ENCODE assay signal across 8 mouse cellular contexts in genomic region chr19:24999201-24999886, GRCm38 (mm10). TPM values are rescaled to one million over a fixed set of nuclear protein-coding genes. Genes with fewer than 3 reads are reported as not detected.
DNase-seq lines count a peak whose midpoint lies in the region; ATAC-seq and TF ChIP-seq lines count a peak whose summit lies in the region.

Gene Dock8 (plus strand): TSS chr19:24999534.

- peak; percentile 54 for DNase-seq in layer of hippocampus, adult 11-12 months (ENCODE audit: low spot score)
- no peak for DNase-seq in layer of hippocampus, adult 9-10 months (ENCODE audit: low spot score)
- no peak for DNase-seq in kidney, postnatal 0 days (ENCODE audit: low spot score)
- DNase-seq in liver, embryonic 13.5 days = peak; percentile 57
- DNase-seq in splenic B cell, adult 2 months (ENCODE audit: low read depth, low spot score) = peak; percentile 80

- H3ac ChIP-seq in myocyte (ENCODE audit: control insufficient read depth, insufficient read length) = peak within 1 kb of the TSS; percentile 36

- no peak for TF ChIP-seq POLR2A in myocyte (IDR thresholded peaks at IDR 0.05; ENCODE audit: insufficient read length, low read depth)

- no peaks in the 10 kb centered on the region for H3K79me2 ChIP-seq in myocyte (ENCODE audit: control insufficient read depth, insufficient read depth)

- TF ChIP-seq CTCF in kidney, postnatal 0 days (IDR thresholded peaks at IDR 0.05; ENCODE audit: low read depth) = no peak

- H3K27ac ChIP-seq in heart, embryonic 14.5 days (replicated peaks in 1 of 2; ENCODE audit: control insufficient read depth in 1 of 2, insufficient read depth in 1 of 2, low read depth in 2 of 2, low read length in 2 of 2) = peak within 1 kb of the TSS in 1 of 2 experiments; percentile 20; a peak in 1 of 4 replicates
- peak within 1 kb of the TSS; percentile 32 for H3K27ac ChIP-seq in kidney, postnatal 0 days
- peak within 1 kb of the TSS; percentile 82 for H3K27ac ChIP-seq in liver, embryonic 13.5 days

- peaks cover 22% of the 10 kb centered on the region for H3K27me3 ChIP-seq in heart, embryonic 14.5 days (ENCODE audit: control insufficient read depth, insufficient read depth, low read length)
- H3K27me3 ChIP-seq in kidney, postnatal 0 days (ENCODE audit: insufficient read depth, low read length) = 0 out of 2 replicates have a peak, but pooled peaks cover 4% of the 10 kb centered on the region
- H3K27me3 ChIP-seq in liver, embryonic 13.5 days = no peaks in the 10 kb centered on the region
- no peaks in the 10 kb centered on the region for H3K27me3 ChIP-seq in myocyte (ENCODE audit: control insufficient read depth, insufficient read depth, insufficient read length)
- H3K27me3 ChIP-seq in splenic B cell, adult 2 months (ENCODE audit: control insufficient read depth, insufficient read depth, low read length, poor library complexity, severe bottlenecking) = no peaks in the 10 kb centered on the region

- ATAC-seq in erythroid progenitor cell, adult 5-6 weeks (replicated peaks; ENCODE audit: low FRiP score, poor library complexity, severe bottlenecking) = peak; percentile 82
- ATAC-seq in heart, embryonic 14.5 days (ENCODE audit: insufficient number of reproducible peaks, insufficient read depth, low FRiP score, low read depth) = peak; percentile 70
- peak; percentile 80 for ATAC-seq in kidney, postnatal 0 days (replicated peaks; ENCODE audit: low FRiP score, low read depth)
- ATAC-seq in liver, embryonic 13.5 days (ENCODE audit: low read depth) = peak; percentile 90

- peaks cover 5 to 13% of the 10 kb centered on the region in 2 experiments for H3K4me1 ChIP-seq in heart, embryonic 14.5 days (ENCODE audit: control insufficient read depth in 2 of 2, insufficient read depth in 2 of 2, low read length in 2 of 2)
- 0 out of 2 replicates have a peak, but pooled peaks cover 7% of the 10 kb centered on the region for H3K4me1 ChIP-seq in kidney, postnatal 0 days (replicated peaks; ENCODE audit: insufficient read depth, low read length)
- H3K4me1 ChIP-seq in liver, embryonic 13.5 days (replicated peaks) = peaks cover 65% of the 10 kb centered on the region

- H3K36me3 ChIP-seq in heart, embryonic 14.5 days (ENCODE audit: control insufficient read depth, insufficient read depth, low read length) = no peaks in the 10 kb centered on the region
- no peaks in the 10 kb centered on the region for H3K36me3 ChIP-seq in kidney, postnatal 0 days (ENCODE audit: insufficient read depth, low read length)
- H3K36me3 ChIP-seq in liver, embryonic 13.5 days = no peaks in the 10 kb centered on the region
- H3K36me3 ChIP-seq in myocyte (ENCODE audit: control insufficient read depth, insufficient read depth) = no peaks in the 10 kb centered on the region
- H3K36me3 ChIP-seq in splenic B cell, adult 2 months (ENCODE audit: control insufficient read depth, insufficient read depth, low read length, poor library complexity, severe bottlenecking) = no peaks in the 10 kb centered on the region

- peak within 1 kb of the TSS; percentile 75 for H3K9ac ChIP-seq in heart, embryonic 14.5 days (ENCODE audit: low read length)
- peak within 1 kb of the TSS; percentile 66 for H3K9ac ChIP-seq in kidney, postnatal 0 days (ENCODE audit: low read depth, low read length)
- peak within 1 kb of the TSS; percentile 82 for H3K9ac ChIP-seq in liver, embryonic 13.5 days

- peak within 1 kb of the TSS; percentile 73 to 79 for H3K4me3 ChIP-seq in heart, embryonic 14.5 days (ENCODE audit: control insufficient read depth in 1 of 2, insufficient read depth in 1 of 2, low read depth in 1 of 2, low read length in 2 of 2)
- H3K4me3 ChIP-seq in kidney, postnatal 0 days (replicated peaks; ENCODE audit: low read depth, low read length) = peak within 1 kb of the TSS; percentile 67
- H3K4me3 ChIP-seq in liver, embryonic 13.5 days (replicated peaks) = peak within 1 kb of the TSS; percentile 76
- H3K4me3 ChIP-seq in myocyte = peak within 1 kb of the TSS; percentile 28

- under 1% methylated on average over 86 of the region's 109 CpGs for WGBS in heart, embryonic 14.5 days
- WGBS in kidney, postnatal 0 days = under 1% methylated on average over 84 of the region's 109 CpGs
- WGBS in liver, embryonic 13.5 days (ENCODE audit: insufficient replicate concordance) = under 1% methylated on average over 98 of the region's 109 CpGs

- H3K4me2 ChIP-seq in heart, embryonic 14.5 days (ENCODE audit: low read length) = peak within 1 kb of the TSS; percentile 92
- peak within 1 kb of the TSS; percentile 97 for H3K4me2 ChIP-seq in kidney, postnatal 0 days (ENCODE audit: low read length)
- H3K4me2 ChIP-seq in liver, embryonic 13.5 days = peak within 1 kb of the TSS; percentile 87
- H3K4me2 ChIP-seq in myocyte (ENCODE audit: low read depth) = peak within 1 kb of the TSS; percentile 81

- H3K9me3 ChIP-seq in heart, embryonic 14.5 days (ENCODE audit: control insufficient read depth, low read length) = no peaks in the 10 kb centered on the region
- H3K9me3 ChIP-seq in kidney, postnatal 0 days (replicated peaks; ENCODE audit: low read length) = no peaks in the 10 kb centered on the region
- no peaks in the 10 kb centered on the region for H3K9me3 ChIP-seq in liver, embryonic 13.5 days (replicated peaks)

TF ChIP-seq in myocyte, 11 proteins besides CTCF, POLR2A, EP300 and RAD21:
- TF ChIP-seq MYOD1 (IDR thresholded peaks at IDR 0.05; ENCODE audit: control insufficient read depth in 1 of 3, insufficient read length in 2 of 3, low read depth in 2 of 3) = peak in 1 of 3 experiments; percentile 38
- TF ChIP-seq TCF12 (IDR thresholded peaks at IDR 0.05; ENCODE audit: insufficient read depth, poor library complexity, severe bottlenecking) = no peak
- TF ChIP-seq MYOG (IDR thresholded peaks at IDR 0.05; ENCODE audit: control insufficient read depth in 1 of 3, insufficient read depth in 1 of 3, insufficient read length in 2 of 3, low read depth in 2 of 3) = peak in 1 of 3 experiments; percentile 53
- TF ChIP-seq CEBPB (IDR thresholded peaks at IDR 0.05; ENCODE audit: insufficient read depth, poor library complexity, severe bottlenecking) = no peak

RNA-seq across cellular contexts. Expression of gene Dock8, which starts in this region (rescaled TPM):
- total RNA-seq in erythroid progenitor cell, adult 5-6 weeks (2015; ENCODE audit: low replicate concordance) = 28.1 and 33.5 TPM in 2 replicates
- total RNA-seq in erythroid progenitor cell, adult 5-6 weeks (2017; ENCODE audit: low replicate concordance) = 14.5 and 68.5 TPM in 2 replicates
- 2.9 and 4.6 TPM in 2 replicates for polyA plus RNA-seq in heart, embryonic 14.5 days (2014; fragmentation: Nextera tagmentation; extraction: Ambion mirVana)
- polyA plus RNA-seq in kidney, postnatal 0 days (2015; fragmentation: Nextera tagmentation; extraction: Ambion mirVana) = 8.0 and 9.0 TPM in 2 replicates
- 6.7 and 7.9 TPM in 2 replicates for polyA plus RNA-seq in liver, embryonic 13.5 days (2015; fragmentation: Nextera tagmentation; extraction: Ambion mirVana)
- 1.4 TPM for polyA plus RNA-seq in myocyte (2012; fragmentation: generic; extraction: Trizol)

Comparison
In these comparisons a context has a peak if more than half of its experiments do, and no peak if none do; other contexts are left out.
1. DNase-seq: peak in layer of hippocampus, adult 11-12 months (single experiment), liver, embryonic 13.5 days (single experiment) and splenic B cell, adult 2 months (single experiment); none in layer of hippocampus, adult 9-10 months (single experiment) and kidney, postnatal 0 days (single experiment).
2. Peak in every context shown above with its lines, with median percentiles within 50 percentile points of each other: ATAC-seq, H3K4me2 ChIP-seq, H3K4me3 ChIP-seq and H3K9ac ChIP-seq.